Mouse (Mus musculus) neural tube, embryonic 12.5 days (tissue): ENCODE results near the gene Ldb1. TPM values are rescaled to one million over a fixed set of nuclear protein-coding genes. Genes with fewer than 3 reads are reported as not detected.

ENCODE experiments used
- ATAC-seq: fragments of 200-750 bp; cut with Nextera tagmentation; 2 replicates; pipeline ENCODE4 v1.8.0; 2017; ENCODE audit warnings: low read depth, mild to moderate bottlenecking, moderate TSS enrichment, moderate library complexity; ENCODE audit not compliant: low FRiP score
- H3K27ac ChIP-seq: fragments of 300-500 bp; sonication (generic); 2 replicates; pipeline ENCODE4 v1.5.1; 2016
- H3K27me3 ChIP-seq: fragments of 300-500 bp; sonication (generic); replicated peaks from 2 replicates; pipeline ENCODE4 v1.6.1; 2016; ENCODE audit warnings: mild to moderate bottlenecking
- H3K36me3 ChIP-seq: fragments of 300-500 bp; sonication (generic); 2 replicates; pipeline ENCODE4 v1.6.1; 2016; ENCODE audit warnings: mild to moderate bottlenecking
- H3K4me1 ChIP-seq: fragments of 300-500 bp; sonication (generic); 2 replicates; pipeline ENCODE4 v1.6.1; 2016
- H3K4me2 ChIP-seq: fragments of 300-500 bp; sonication (generic); replicated peaks from 2 replicates; pipeline ENCODE4 v1.6.1; 2016; ENCODE audit warnings: mild to moderate bottlenecking
- H3K4me3 ChIP-seq: fragments of 300-500 bp; sonication (generic); 2 replicates; pipeline ENCODE4 v1.5.1; 2016
- H3K9ac ChIP-seq: fragments of 300-500 bp; sonication (generic); 2 replicates; pipeline ENCODE4 v1.6.1; 2016; ENCODE audit warnings: mild to moderate bottlenecking
- H3K9me3 ChIP-seq: fragments of 300-500 bp; sonication (generic); 2 replicates; pipeline ENCODE4 v1.6.1; 2016; ENCODE audit warnings: mild to moderate bottlenecking
- WGBS: fragments of 180-500 bp; shearing (Covaris S2); methylation state at CpG from one replicate; pipeline ENCODE4 v1.1.7; 2016; 5-methylcytosine and 5-hydroxymethylcytosine counted together
- polyA plus RNA-seq: library from polyadenylated mRNA; unstranded; fragments of >200 nt; fragmentation: Nextera tagmentation; extraction: Ambion mirVana; gene quantifications from 2 replicates; pipeline ENCODE4 v1.2.1, GENCODE M21; 2016

Gene Ldb1
- polyA plus RNA-seq, 1 experiment from 2014 or later, result 139 TPM

DNA sequence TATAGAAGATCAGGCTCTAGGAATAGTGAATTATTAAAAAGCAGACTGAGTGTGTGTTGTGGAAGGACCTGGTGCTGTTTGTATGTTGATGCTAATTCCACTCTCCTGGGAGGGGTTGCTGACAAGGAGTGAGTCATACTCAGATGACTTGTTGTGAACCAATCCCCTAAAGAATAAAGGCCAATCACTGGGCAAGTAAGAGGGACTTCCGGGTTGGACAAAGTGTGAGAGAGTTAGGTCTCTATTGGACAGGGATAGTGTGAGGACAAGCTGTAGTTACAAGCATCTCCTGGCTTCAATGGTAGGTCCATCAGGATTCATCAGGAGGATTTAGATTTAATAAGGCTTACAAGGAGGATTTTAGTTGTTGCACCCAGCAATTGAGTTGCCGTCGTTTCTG lies 56.8 kb downstream of the Ldb1 start:
- H3K27ac ChIP-seq, result no peak overlapping the region
- H3K9ac ChIP-seq, result no peak overlapping the region
- H3K4me1 ChIP-seq, result no peaks in the 10 kb centered on the region
- WGBS, result 95% methylated on average over 3 of the region's 3 CpGs
- H3K9me3 ChIP-seq, result no peaks in the 10 kb centered on the region
- H3K36me3 ChIP-seq, result peaks cover 7% of the 10 kb centered on the region; the same call in 1 of the 2 replicates
- ATAC-seq, result no peak
- no peak overlapping the region for H3K4me2 ChIP-seq
- no peaks in the 10 kb centered on the region for H3K27me3 ChIP-seq
- no peak overlapping the region for H3K4me3 ChIP-seq

DNA sequence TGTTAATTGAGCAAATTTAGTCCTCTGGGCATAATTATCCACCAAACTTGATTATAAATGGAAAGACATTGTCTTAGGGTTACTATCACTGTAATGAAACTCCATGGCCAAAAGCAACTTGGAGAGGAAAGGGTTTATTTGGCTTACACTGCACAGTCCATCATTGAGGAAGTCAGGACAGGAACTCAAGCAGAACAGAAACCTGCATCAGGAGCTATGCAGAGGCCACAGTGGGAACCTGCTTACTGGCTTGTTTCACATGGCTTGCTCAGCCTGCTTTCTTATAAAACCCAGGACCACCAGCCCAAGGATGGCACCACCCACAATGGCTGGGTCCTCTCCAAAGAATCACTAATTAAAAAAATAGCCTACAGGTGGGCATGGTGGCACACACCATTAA lies 60.6 kb downstream of the Ldb1 start:
- no peak overlapping the region for H3K4me2 ChIP-seq
- no peak overlapping the region for H3K4me3 ChIP-seq
- no peak overlapping the region for H3K9ac ChIP-seq
- H3K27me3 ChIP-seq, result no peaks in the 10 kb centered on the region
- no peaks in the 10 kb centered on the region for H3K9me3 ChIP-seq
- no peak for ATAC-seq
- H3K36me3 ChIP-seq, result peaks cover 7% of the 10 kb centered on the region; the same call in 1 of the 2 replicates
- H3K27ac ChIP-seq, result no peak overlapping the region
- H3K4me1 ChIP-seq, result no peaks in the 10 kb centered on the region

Other genes with a start within 250 kb of the Ldb1 start
- 4.5 and 4.8 TPM in 2 replicates for gene Kcnip2, start 229.2 kb downstream of the Ldb1 start, polyA plus RNA-seq
- 21.2 and 23.0 TPM in 2 replicates for gene Armh3, start 46.7 kb downstream of the Ldb1 start, polyA plus RNA-seq
- gene Hps6, start 41.7 kb downstream of the Ldb1 start, polyA plus RNA-seq, result 4.3 and 5.2 TPM in 2 replicates
- gene Pprc1, start 328 bp downstream of the Ldb1 start, polyA plus RNA-seq, result 25.6 and 26.2 TPM in 2 replicates
- 81.7 and 94.9 TPM in 2 replicates for gene Nolc1, start 30.6 kb upstream of the Ldb1 start, polyA plus RNA-seq
- gene Elovl3, start 86.7 kb upstream of the Ldb1 start, polyA plus RNA-seq, result 0.20 TPM in 1 of 2 replicates, not detected in the other
- 2.7 and 3.0 TPM in 2 replicates for gene Pitx3, start 103.1 kb upstream of the Ldb1 start, polyA plus RNA-seq
- gene Gbf1, start 107.3 kb upstream of the Ldb1 start, polyA plus RNA-seq, result 72.8 and 85.6 TPM in 2 replicates